Mouse (Mus musculus) layer of hippocampus, adult 11-12 months (tissue): ENCODE measurements around the gene Aqp1.

Source experiments
- DNase-seq: peaks from one replicate; pipeline ENCODE4 v3.0.0; 2022; ENCODE audit warnings: low spot score

The Aqp1 gene

GRCm38 (mm10) chr6:55332100-55332772, 4.0 kb upstream of the Aqp1 start:
- no peak for DNase-seq

GRCm38 (mm10) chr6:55332773-55333109, 3.5 kb upstream of the Aqp1 start:
- DNase-seq = no peak

- DNase-seq = no peak
These were observed 1.0 kb downstream of the Aqp1 start for GRCm38 (mm10) chr6:55337242-55337641.

GRCm38 (mm10) chr6:55338077-55338476, 1.8 kb downstream of the Aqp1 start:
- DNase-seq = no peak

- no peak for DNase-seq
These were observed 2.9 kb downstream of the Aqp1 start for GRCm38 (mm10) chr6:55338934-55339825.

GRCm38 (mm10) chr6:55341688-55342087, 5.5 kb downstream of the Aqp1 start:
- no peak for DNase-seq

GRCm38 (mm10) chr6:55342328-55342727, 6.1 kb downstream of the Aqp1 start:
- DNase-seq = no peak

- no peak for DNase-seq
These were observed 7.2 kb downstream of the Aqp1 start for GRCm38 (mm10) chr6:55343446-55343845.

GRCm38 (mm10) chr6:55344291-55345016, 8.2 kb downstream of the Aqp1 start:
- DNase-seq = no peak

GRCm38 (mm10) chr6:55345264-55345663, 9.0 kb downstream of the Aqp1 start:
- no peak for DNase-seq

- no peak for DNase-seq
These were observed 10.3 kb downstream of the Aqp1 start for GRCm38 (mm10) chr6:55346491-55346890.

- no peak for DNase-seq
These were observed 11.7 kb downstream of the Aqp1 start for GRCm38 (mm10) chr6:55347711-55348571.

- no peak for DNase-seq
These were observed 13.0 kb downstream of the Aqp1 start for GRCm38 (mm10) chr6:55349231-55349630.

GRCm38 (mm10) chr6:55350383-55350952, 14.2 kb downstream of the Aqp1 start:
- no peak for DNase-seq

GRCm38 (mm10) chr6:55351712-55352111, 15.5 kb downstream of the Aqp1 start:
- no peak for DNase-seq

- no peak for DNase-seq
These were observed 17.6 kb downstream of the Aqp1 start for GRCm38 (mm10) chr6:55353711-55354445.

- DNase-seq = no peak
These were observed 18.4 kb downstream of the Aqp1 start for GRCm38 (mm10) chr6:55354456-55355117.

GRCm38 (mm10) chr6:55355575-55355974, 19.3 kb downstream of the Aqp1 start:
- DNase-seq = no peak

GRCm38 (mm10) chr6:55356017-55356703, 19.9 kb downstream of the Aqp1 start:
- DNase-seq = no peak
